In the genomic region with DNA sequence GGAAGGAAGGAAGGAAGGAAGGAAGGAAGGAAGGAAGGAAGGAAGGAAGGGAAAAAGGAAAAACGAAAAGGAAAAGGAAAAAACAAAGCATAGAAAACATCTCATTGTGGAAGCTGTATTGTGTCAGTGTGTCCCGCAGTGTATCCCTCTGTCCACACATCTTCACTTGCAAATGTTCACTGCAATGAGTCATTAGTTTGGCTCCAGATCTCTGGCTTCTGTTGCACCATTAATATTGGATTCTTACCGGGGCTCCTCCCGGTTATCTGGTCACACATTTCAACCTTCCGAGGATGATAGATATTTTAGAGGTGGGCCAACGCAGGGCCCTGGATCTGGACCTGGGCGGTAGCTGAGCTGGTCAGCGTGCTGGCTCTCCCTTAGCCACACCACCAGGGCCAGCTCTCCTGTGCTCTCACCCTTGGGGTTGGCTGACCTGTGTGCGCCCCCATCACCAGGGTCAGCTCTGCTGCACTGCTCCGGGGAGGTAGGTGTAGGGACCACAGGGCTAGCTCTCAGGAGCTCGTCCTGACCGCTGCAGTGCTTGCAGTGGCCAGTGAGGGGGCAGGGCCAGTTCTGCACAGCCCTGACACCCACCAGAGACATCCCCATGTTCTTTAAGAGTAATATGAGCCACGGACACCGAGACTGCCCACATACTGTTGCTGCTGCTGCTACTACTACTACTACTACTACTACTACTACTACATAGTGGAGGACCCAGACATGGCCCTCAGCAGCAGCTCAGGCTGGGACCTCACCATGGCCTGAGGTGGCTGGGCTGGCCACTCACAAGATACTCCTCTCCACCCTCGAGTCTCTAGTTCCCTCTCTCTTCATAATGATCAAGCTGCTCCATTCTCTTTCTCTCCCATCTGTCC, we compare ENCODE assay signal across 11 mouse cellular contexts.
DNase-seq lines count a peak whose midpoint lies in the region; ATAC-seq and TF ChIP-seq lines count a peak whose summit lies in the region.
"Had no signal": no experiment of that assay in that cellular context is flagged by ENCODE, and none has a peak within 500 bp of the region (broad histone marks: within the 10 kb centered on the region; RNA-seq: fewer than 3 reads in every experiment).

No protein-coding gene starts in this region.

- 0 out of 2 replicates have a peak, but pooled peaks have one; percentile 15 for ATAC-seq in forebrain, embryonic 11.5 days (replicated peaks; ENCODE audit: low FRiP score)
- no peak for ATAC-seq in forebrain, embryonic 15.5 days (replicated peaks)
- ATAC-seq in lung, embryonic 14.5 days (ENCODE audit: insufficient read depth) = peak; percentile 72; the same call in 1 of the 2 replicates
- ATAC-seq in midbrain, embryonic 15.5 days (replicated peaks) = 0 out of 2 replicates have a peak, but pooled peaks have one; percentile 39

- DNase-seq in forebrain, embryonic 11.5 days (ENCODE audit: low spot score) = no peak
- no peak for DNase-seq in lung, embryonic 14.5 days
- DNase-seq in lung, postnatal 25 days (ENCODE audit: low spot score) = no peak
- DNase-seq in heart, postnatal 10 days = peak; percentile 27 to 41
- DNase-seq in thymus, postnatal 25 days = no peak
- DNase-seq in right cerebral cortex, postnatal 36 days (ENCODE audit: low spot score in 2 of 2) = no peak
- DNase-seq: cerebellum, adult 18-20 months; kidney, adult 11 months had no signal

- WGBS in forebrain, embryonic 11.5 days = 84% methylated on average over 15 of the region's 15 CpGs
- 82% methylated on average over 15 of the region's 15 CpGs for WGBS in forebrain, embryonic 15.5 days
- 49% methylated on average over 15 of the region's 15 CpGs for WGBS in lung, embryonic 14.5 days
- 86% methylated on average over 15 of the region's 15 CpGs for WGBS in midbrain, embryonic 15.5 days

- H3K27ac ChIP-seq in forebrain, embryonic 11.5 days (ENCODE audit: low read depth, low read length) = no peak overlapping the region
- no peak overlapping the region for H3K27ac ChIP-seq in forebrain, embryonic 15.5 days (replicated peaks)
- H3K27ac ChIP-seq in lung, embryonic 14.5 days (ENCODE audit: low read depth) = peak overlapping the region; percentile 38; the same call in 1 of the 2 replicates
- H3K27ac ChIP-seq in midbrain, embryonic 15.5 days = peak overlapping the region; percentile 31
- H3K27ac ChIP-seq: liver, embryonic 15.5 days had no signal

- intact Hi-C loops in heart, postnatal 10 days (cut with DNase I) = no loop called here

- no peak overlapping the region for H3K4me3 ChIP-seq in forebrain, embryonic 11.5 days (ENCODE audit: low read depth, low read length)
- no peak overlapping the region for H3K4me3 ChIP-seq in forebrain, embryonic 15.5 days
- H3K4me3 ChIP-seq in lung, embryonic 14.5 days (ENCODE audit: low read depth, low read length) = no peak overlapping the region
- H3K4me3 ChIP-seq in midbrain, embryonic 15.5 days = no peak overlapping the region
- H3K4me3 ChIP-seq: liver, embryonic 15.5 days had no signal

- no peak overlapping the region for H3K9ac ChIP-seq in forebrain, embryonic 11.5 days (ENCODE audit: low read length)
- H3K9ac ChIP-seq in forebrain, embryonic 15.5 days (replicated peaks) = no peak overlapping the region
- H3K9ac ChIP-seq in lung, embryonic 14.5 days = no peak overlapping the region
- no peak overlapping the region for H3K9ac ChIP-seq in midbrain, embryonic 15.5 days
- H3K9ac ChIP-seq: liver, embryonic 15.5 days had no signal

- no peaks in the 10 kb centered on the region for H3K9me3 ChIP-seq in forebrain, embryonic 11.5 days (ENCODE audit: control insufficient read depth, low read length)
- no peaks in the 10 kb centered on the region for H3K9me3 ChIP-seq in forebrain, embryonic 15.5 days
- H3K9me3 ChIP-seq in lung, embryonic 14.5 days (ENCODE audit: low read depth, low read length) = no peaks in the 10 kb centered on the region
- H3K9me3 ChIP-seq in midbrain, embryonic 15.5 days = no peaks in the 10 kb centered on the region
- H3K9me3 ChIP-seq: liver, embryonic 15.5 days had no signal

- no peaks in the 10 kb centered on the region for H3K27me3 ChIP-seq in forebrain, embryonic 11.5 days (ENCODE audit: control insufficient read depth, insufficient read depth, low read length)
- no peaks in the 10 kb centered on the region for H3K27me3 ChIP-seq in forebrain, embryonic 15.5 days
- H3K27me3 ChIP-seq in lung, embryonic 14.5 days (ENCODE audit: insufficient read depth, low read length) = no peaks in the 10 kb centered on the region
- no peaks in the 10 kb centered on the region for H3K27me3 ChIP-seq in midbrain, embryonic 15.5 days (replicated peaks)
- H3K27me3 ChIP-seq: liver, embryonic 15.5 days had no signal

- 0 out of 2 replicates have a peak, but pooled peaks cover 2% of the 10 kb centered on the region for H3K4me1 ChIP-seq in forebrain, embryonic 11.5 days (replicated peaks; ENCODE audit: control insufficient read depth, insufficient read depth, low read length)
- H3K4me1 ChIP-seq in forebrain, embryonic 15.5 days = peaks cover 25% of the 10 kb centered on the region
- H3K4me1 ChIP-seq in lung, embryonic 14.5 days (ENCODE audit: insufficient read depth) = peaks cover 24% of the 10 kb centered on the region
- H3K4me1 ChIP-seq in midbrain, embryonic 15.5 days = peaks cover 17% of the 10 kb centered on the region
- H3K4me1 ChIP-seq: liver, embryonic 15.5 days had no signal

- no peaks in the 10 kb centered on the region for H3K36me3 ChIP-seq in forebrain, embryonic 11.5 days (ENCODE audit: control insufficient read depth, insufficient read depth, low read length)
- no peaks in the 10 kb centered on the region for H3K36me3 ChIP-seq in forebrain, embryonic 15.5 days
- H3K36me3 ChIP-seq in lung, embryonic 14.5 days (ENCODE audit: insufficient read depth) = no peaks in the 10 kb centered on the region
- H3K36me3 ChIP-seq in midbrain, embryonic 15.5 days (replicated peaks) = no peaks in the 10 kb centered on the region
- H3K36me3 ChIP-seq: liver, embryonic 15.5 days had no signal

- no peak overlapping the region for H3K4me2 ChIP-seq in forebrain, embryonic 11.5 days (ENCODE audit: low read depth, low read length, severe bottlenecking)
- no peak overlapping the region for H3K4me2 ChIP-seq in forebrain, embryonic 15.5 days (replicated peaks)
- H3K4me2 ChIP-seq in lung, embryonic 14.5 days = no peak overlapping the region
- no peak overlapping the region for H3K4me2 ChIP-seq in midbrain, embryonic 15.5 days
- H3K4me2 ChIP-seq: liver, embryonic 15.5 days had no signal

- no peak for TF ChIP-seq CTCF in lung, embryonic 14.5 days (IDR thresholded peaks at IDR 0.05; ENCODE audit: low read depth)

Comparison
In these comparisons a context has a peak if more than half of its experiments do, and no peak if none do; other contexts are left out.
1. DNase-seq: peak in heart, postnatal 10 days (2 of 2); none in forebrain, embryonic 11.5 days (single experiment), lung, embryonic 14.5 days (single experiment), lung, postnatal 25 days (single experiment), thymus, postnatal 25 days (single experiment) and right cerebral cortex, postnatal 36 days (0 of 2).
2. H3K27ac ChIP-seq: peak in lung, embryonic 14.5 days (single experiment) and midbrain, embryonic 15.5 days (single experiment); none in forebrain, embryonic 11.5 days (single experiment) and forebrain, embryonic 15.5 days (single experiment).